20 mouse cellular contexts compared by ENCODE assay signal in genomic region chr5:38888646-38889045, GRCm38 (mm10). TPM values are rescaled to one million over a fixed set of nuclear protein-coding genes. Genes with fewer than 3 reads are reported as not detected.
A peak's percentile ranks its signal among the peaks of the same experiment; 100 is the strongest.
DNase-seq lines count a peak whose midpoint lies in the region; ATAC-seq lines count a peak whose summit lies in the region.
"Had no signal": no experiment of that assay in that cellular context is flagged by ENCODE, and none has a peak within 500 bp of the region (broad histone marks: within the 10 kb centered on the region; RNA-seq: fewer than 3 reads in every experiment).

No protein-coding gene starts in this region.

- H3K4me1 ChIP-seq in forebrain, embryonic 15.5 days, result peaks cover 6% of the 10 kb centered on the region; the same call in 1 of the 2 replicates
- H3K4me1 ChIP-seq: embryonic facial prominence, embryonic 10.5 days; embryonic facial prominence, embryonic 12.5 days; forebrain, embryonic 13.5 days had no signal

- ATAC-seq in forebrain, embryonic 15.5 days (replicated peaks), result no peak
- ATAC-seq: forebrain, embryonic 13.5 days; forebrain, embryonic 16.5 days had no signal

- no peak overlapping the region for H3K27ac ChIP-seq in forebrain, embryonic 15.5 days (replicated peaks)
- H3K27ac ChIP-seq: embryonic facial prominence, embryonic 10.5 days; embryonic facial prominence, embryonic 12.5 days; forebrain, embryonic 13.5 days had no signal

- intact Hi-C loops in heart, postnatal 10 days (cut with DNase I), result no loop called here

- WGBS in forebrain, embryonic 15.5 days, result 90% methylated on average over 1 of the region's 1 CpGs

- DNase-seq in heart, adult 11 months, result peak; percentile 5
- DNase-seq in heart, postnatal 10 days, result no peak
- peak; percentile 31 for DNase-seq in right cerebral cortex, adult 18-20 months
- no peak for DNase-seq in right cerebral cortex, postnatal 14 days
- DNase-seq: adrenal gland, adult 2 months; adrenal gland, postnatal 10 days; adrenal gland, postnatal 25 days; cerebellum, adult 11-12 months; cerebellum, adult 2 months; cerebellum, adult 9-10 months; cerebellum, postnatal 10 days; cerebellum, postnatal 25 days had no signal

- H3K4me2 ChIP-seq in forebrain, embryonic 15.5 days (replicated peaks), result no peak overlapping the region
- H3K4me2 ChIP-seq: embryonic facial prominence, embryonic 12.5 days; forebrain, embryonic 13.5 days had no signal

- no peak overlapping the region for H3K9ac ChIP-seq in forebrain, embryonic 15.5 days (replicated peaks)
- H3K9ac ChIP-seq: embryonic facial prominence, embryonic 12.5 days; forebrain, embryonic 13.5 days had no signal

- H3K4me3 ChIP-seq in forebrain, embryonic 15.5 days, result no peak overlapping the region
- H3K4me3 ChIP-seq: embryonic facial prominence, embryonic 10.5 days; embryonic facial prominence, embryonic 12.5 days; forebrain, embryonic 13.5 days had no signal

- H3K36me3 ChIP-seq in forebrain, embryonic 15.5 days, result no peaks in the 10 kb centered on the region
- H3K36me3 ChIP-seq: embryonic facial prominence, embryonic 10.5 days; embryonic facial prominence, embryonic 12.5 days had no signal

- H3K27me3 ChIP-seq in forebrain, embryonic 15.5 days, result no peaks in the 10 kb centered on the region
- H3K27me3 ChIP-seq: embryonic facial prominence, embryonic 12.5 days; forebrain, embryonic 13.5 days had no signal

- no peaks in the 10 kb centered on the region for H3K9me3 ChIP-seq in forebrain, embryonic 15.5 days
- H3K9me3 ChIP-seq: embryonic facial prominence, embryonic 10.5 days; embryonic facial prominence, embryonic 12.5 days; forebrain, embryonic 13.5 days had no signal

RNA-seq across cellular contexts. Expression of gene Clnk, which starts 12.0 kb away (rescaled TPM):
- not detected for total RNA-seq in heart, postnatal 10 days (2021)
- polyA plus RNA-seq in forebrain, embryonic 15.5 days (2015; fragmentation: Nextera tagmentation; extraction: Ambion mirVana), result 0.13 TPM in 1 of 2 replicates, not detected in the other
- total RNA-seq: adrenal gland, adult 2 months; adrenal gland, postnatal 25 days; adrenal gland, postnatal 4 days; MEL had no signal
- polyA plus RNA-seq: adrenal gland, adult 2 months; C2C12; cerebellum, adult 2 months had no signal

Comparison
In these comparisons a context has a peak if more than half of its experiments do, and no peak if none do; other contexts are left out.
1. DNase-seq: peak in heart, adult 11 months (single experiment) and right cerebral cortex, adult 18-20 months (single experiment); none in heart, postnatal 10 days (0 of 2) and right cerebral cortex, postnatal 14 days (single experiment).